Mouse (Mus musculus): Measurements from ENCODE around the gene E2f4. TPM values are rescaled to one million over a fixed set of nuclear protein-coding genes. Genes with fewer than 3 reads are reported as not detected.

Gene E2f4
- total and polyA plus RNA-seq, 3 experiments, result 39.9 to 198 (median 51.0) TPM

- Histone ChIP-seq H3K9me3 (replicated peaks; ENCODE audit: low read length) (peaks cover 2% of the 10 kb centered on the region), H3K27me3 (replicated peaks) (no peaks in the 10 kb centered on the region), H3K27ac (ENCODE audit: insufficient read depth, low read depth) (no peak overlapping the region), H3K9ac (ENCODE audit: insufficient read depth, low read depth) (no peak overlapping the region), H3K4me1 (ENCODE audit: control insufficient read depth in 1 of 2, insufficient read depth in 2 of 2) (no peaks in the 10 kb centered on the region), H3K4me2 (ENCODE audit: insufficient read depth, low read depth, poor library complexity, severe bottlenecking) (no peak overlapping the region), H3K79me2 (replicated peaks; ENCODE audit: control insufficient read depth, extremely low read depth, insufficient read depth, poor library complexity, severe bottlenecking) (no peaks in the 10 kb centered on the region), H3K36me3 (replicated peaks in 1 of 2; ENCODE audit: control insufficient read depth in 1 of 2, insufficient read depth in 1 of 2, low read length in 1 of 2) (peaks cover 60 to 99% of the 10 kb centered on the region in 2 experiments), H3K4me3 (replicated peaks in 1 of 3; ENCODE audit: low read depth in 2 of 3, low read length in 2 of 3, poor library complexity in 1 of 3) (no peak overlapping the region)
- dilution Hi-C loops (cut with MboI; ENCODE audit: extremely low pct_ligation_motif_present, extremely low pct_unique_long_range_greater_than_20kb, low sequenced_read_pairs) (no loop called here), in situ Hi-C loops (cut with MboI; ENCODE audit: low pct_ligation_motif_present, low pct_unique_long_range_greater_than_20kb, low sequenced_read_pairs) (no loop called here)
- no peak for DNase-seq (ENCODE audit: extremely low read depth)
- TF ChIP-seq MAZ (IDR thresholded peaks at IDR 0.05; ENCODE audit: low read depth, low read length) (no peak), USF1 (IDR thresholded peaks at IDR 0.05; ENCODE audit: low read depth, low read length) (no peak)
Observed at GRCm38 (mm10) chr8:105315073-105315769, 17.8 kb downstream of the E2f4 start.

GRCm38 (mm10) chr8:105317941-105318340, 20.5 kb downstream of the E2f4 start:
- dilution Hi-C loops (cut with MboI; ENCODE audit: extremely low pct_ligation_motif_present, extremely low pct_unique_long_range_greater_than_20kb, low sequenced_read_pairs) (no loop called here), in situ Hi-C loops (cut with MboI; ENCODE audit: low pct_ligation_motif_present, low pct_unique_long_range_greater_than_20kb, low sequenced_read_pairs) (no loop called here)
- TF ChIP-seq E2F4 (IDR thresholded peaks at IDR 0.05; ENCODE audit: insufficient replicate concordance, low read depth, low read length), result no peak
- TF ChIP-seq ZKSCAN1 (IDR thresholded peaks at IDR 0.05; ENCODE audit: borderline replicate concordance, low read depth, low read length), result no peak
- TF ChIP-seq MAFK (IDR thresholded peaks at IDR 0.05; ENCODE audit: insufficient replicate concordance, low read length), result no peak
- no peak for TF ChIP-seq GABPA (IDR thresholded peaks at IDR 0.05; ENCODE audit: insufficient replicate concordance, low read depth, low read length)
- no peak overlapping the region for H3K27ac ChIP-seq (ENCODE audit: insufficient read depth, low read depth)
- H3K4me2 ChIP-seq (ENCODE audit: insufficient read depth, low read depth, poor library complexity, severe bottlenecking), result no peak overlapping the region
- H3K9ac ChIP-seq (ENCODE audit: insufficient read depth, low read depth), result no peak overlapping the region
- H3K4me1 ChIP-seq (ENCODE audit: control insufficient read depth in 1 of 2, insufficient read depth in 2 of 2), result no peaks in the 10 kb centered on the region
- DNase-seq (ENCODE audit: extremely low read depth), result no peak
- H3K36me3 ChIP-seq (replicated peaks in 1 of 2; ENCODE audit: control insufficient read depth in 1 of 2, insufficient read depth in 1 of 2, low read length in 1 of 2), result peaks cover 52 to 84% of the 10 kb centered on the region in 2 experiments
- no peaks in the 10 kb centered on the region for H3K79me2 ChIP-seq (replicated peaks; ENCODE audit: control insufficient read depth, extremely low read depth, insufficient read depth, poor library complexity, severe bottlenecking)
- H3K27me3 ChIP-seq (replicated peaks), result no peaks in the 10 kb centered on the region
- no peaks in the 10 kb centered on the region for H3K9me3 ChIP-seq (replicated peaks; ENCODE audit: low read length)
- no peak overlapping the region for H3K4me3 ChIP-seq (replicated peaks in 1 of 3; ENCODE audit: low read depth in 2 of 3, low read length in 2 of 3, poor library complexity in 1 of 3)

- no peak for TF ChIP-seq BHLHE40 (IDR thresholded peaks at IDR 0.05; ENCODE audit: low read depth, low read length)
- no peak for TF ChIP-seq CHD2 (IDR thresholded peaks at IDR 0.05; ENCODE audit: low read length)
- no peak for TF ChIP-seq ETS1 (conservative IDR thresholded peaks at IDR 0.05; ENCODE audit: low read depth, low read length)
- no peak for TF ChIP-seq ZNF384 (IDR thresholded peaks at IDR 0.05; ENCODE audit: low read depth, low read length)
- TF ChIP-seq POLR2A (IDR thresholded peaks at IDR 0.05; ENCODE audit: low read depth, low read length), result no peak
- no peak for TF ChIP-seq JUND (conservative IDR thresholded peaks at IDR 0.05; ENCODE audit: low read depth, low read length)
- no peak for TF ChIP-seq GABPA (IDR thresholded peaks at IDR 0.05; ENCODE audit: insufficient replicate concordance, low read depth, low read length)
- TF ChIP-seq NELFE (IDR thresholded peaks at IDR 0.05; ENCODE audit: low read depth, low read length), result no peak
- TF ChIP-seq USF2 (conservative IDR thresholded peaks at IDR 0.05; ENCODE audit: low read depth, low read length), result no peak
- no peak for TF ChIP-seq CHD1 (IDR thresholded peaks at IDR 0.05; ENCODE audit: low read depth, low read length)
- no peak for TF ChIP-seq RCOR1 (conservative IDR thresholded peaks at IDR 0.05; ENCODE audit: low read depth, low read length)
- TF ChIP-seq ZMIZ1 (IDR thresholded peaks at IDR 0.05; ENCODE audit: low read depth, low read length), result no peak
- TF ChIP-seq MAFK (IDR thresholded peaks at IDR 0.05; ENCODE audit: insufficient replicate concordance, low read length), result no peak
- TF ChIP-seq EP300 (IDR thresholded peaks at IDR 0.05; ENCODE audit: low read length), result no peak
- no peak for TF ChIP-seq TCF12 (IDR thresholded peaks at IDR 0.05; ENCODE audit: low read depth, low read length)
- no peak for TF ChIP-seq MXI1 (IDR thresholded peaks at IDR 0.05; ENCODE audit: low read depth, low read length)
- TF ChIP-seq RAD21 (IDR thresholded peaks at IDR 0.05; ENCODE audit: low read depth, low read length), result no peak
- TF ChIP-seq SIN3A (IDR thresholded peaks at IDR 0.05; ENCODE audit: low read length), result no peak
- Histone ChIP-seq H3K27me3 (replicated peaks) (no peaks in the 10 kb centered on the region), H3K4me1 (ENCODE audit: control insufficient read depth in 1 of 2, insufficient read depth in 2 of 2) (no peaks in the 10 kb centered on the region), H3K4me2 (ENCODE audit: insufficient read depth, low read depth, poor library complexity, severe bottlenecking) (no peak overlapping the region), H3K9ac (ENCODE audit: insufficient read depth, low read depth) (no peak overlapping the region), H3K4me3 (replicated peaks in 1 of 3; ENCODE audit: low read depth in 2 of 3, low read length in 2 of 3, poor library complexity in 1 of 3) (no peak overlapping the region), H3K27ac (ENCODE audit: insufficient read depth, low read depth) (no peak overlapping the region), H3K36me3 (replicated peaks in 1 of 2; ENCODE audit: control insufficient read depth in 1 of 2, insufficient read depth in 1 of 2, low read length in 1 of 2) (peaks cover 50 to 82% of the 10 kb centered on the region in 2 experiments), H3K79me2 (replicated peaks; ENCODE audit: control insufficient read depth, extremely low read depth, insufficient read depth, poor library complexity, severe bottlenecking) (no peaks in the 10 kb centered on the region), H3K9me3 (replicated peaks; ENCODE audit: low read length) (no peaks in the 10 kb centered on the region)
- in situ Hi-C loops (cut with MboI; ENCODE audit: low pct_ligation_motif_present, low pct_unique_long_range_greater_than_20kb, low sequenced_read_pairs), result no loop called here
- no peak for DNase-seq (ENCODE audit: extremely low read depth)
- dilution Hi-C loops (cut with MboI; ENCODE audit: extremely low pct_ligation_motif_present, extremely low pct_unique_long_range_greater_than_20kb, low sequenced_read_pairs), result no loop called here
Observed at GRCm38 (mm10) chr8:105318662-105319190, 21.3 kb downstream of the E2f4 start.

Data from CH12.LX (cell line).